Mouse (Mus musculus): ENCODE data around the gene Gm10134.

- TF ChIP-seq CTCF (IDR thresholded peaks at IDR 0.05; ENCODE audit: borderline replicate concordance, extremely low read depth, insufficient read depth, insufficient read length), result no peak
- TF ChIP-seq POLR2A (IDR thresholded peaks at IDR 0.05; ENCODE audit: borderline replicate concordance, extremely low read depth, insufficient read depth, insufficient read length, poor library complexity, severe bottlenecking), result no peak
These were observed 35.3 kb upstream of the Gm10134 start for GRCm38 (mm10) chr2:28470591-28470990.

All from brain, embryonic 14.5 days (tissue).